Mouse (Mus musculus) bone marrow macrophage, adult 2 months (primary cell): Measurements from ENCODE around the gene Scaf4.

Experiments used
- CTCF ChIP-seq: IDR thresholded peaks from 2 replicates; pipeline ENCODE4 v1.5.1; 2012; ENCODE audit warnings: low read depth, mild to moderate bottlenecking, low read length, moderate library complexity
- POLR2A ChIP-seq: IDR thresholded peaks from 2 replicates; pipeline ENCODE4 v1.6.1; 2012; ENCODE audit warnings: mild to moderate bottlenecking, low read depth, low read length, borderline replicate concordance

DNA sequence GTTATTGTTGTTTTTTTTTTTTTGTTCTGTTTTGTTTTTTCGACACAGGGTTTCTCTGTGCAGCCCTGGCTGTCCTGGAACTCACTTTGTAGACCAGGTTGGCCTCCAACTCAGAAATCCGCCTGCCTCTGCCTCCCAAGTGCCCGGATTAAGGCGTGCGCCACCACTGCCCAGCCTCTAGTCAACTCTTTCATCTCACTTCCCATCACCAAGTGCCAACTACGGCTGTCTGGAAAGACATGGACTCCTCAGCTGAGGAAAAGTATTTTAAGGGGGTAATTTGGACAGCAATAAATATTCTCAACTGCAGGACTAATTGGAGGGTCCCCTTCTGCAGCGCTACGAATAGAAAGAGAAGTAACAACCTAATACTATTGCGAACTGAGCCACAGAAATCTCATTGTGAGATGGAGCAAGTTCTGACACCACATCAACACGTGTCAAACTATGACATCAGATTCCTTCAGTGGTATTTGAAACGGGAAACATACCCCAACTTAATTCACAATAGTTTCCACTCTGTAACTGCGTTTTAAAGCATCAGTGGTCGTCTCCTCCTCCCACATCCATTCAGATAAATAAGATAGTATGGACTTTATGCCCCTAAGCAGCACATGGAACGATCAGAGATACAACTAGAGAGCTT, 1.6 kb downstream of the Scaf4 start:
- TF ChIP-seq POLR2A (no peak), CTCF (no peak)
